Mouse (Mus musculus) liver, adult 2 months (tissue): ENCODE data around the gene Fam120a.

Source experiments
- CTCF ChIP-seq: fragments of 200-500 bp; IDR thresholded peaks from 2 replicates; pipeline ENCODE4 v1.5.1; 2011; ENCODE audit warnings: low read depth, low read length, control low read depth
- POLR2A ChIP-seq: fragments of 200-500 bp; IDR thresholded peaks from 2 replicates; pipeline ENCODE4 v1.6.1; 2011; ENCODE audit warnings: low read length, control low read depth; ENCODE audit not compliant: insufficient read depth; ENCODE audit errors: extremely low read depth

GRCm38 (mm10) chr13:48829780-48830179, 138.0 kb downstream of the Fam120a start:
- no peak for TF ChIP-seq CTCF
- TF ChIP-seq POLR2A = no peak
